23 mouse cellular contexts compared by ENCODE assay signal in the genomic region with DNA sequence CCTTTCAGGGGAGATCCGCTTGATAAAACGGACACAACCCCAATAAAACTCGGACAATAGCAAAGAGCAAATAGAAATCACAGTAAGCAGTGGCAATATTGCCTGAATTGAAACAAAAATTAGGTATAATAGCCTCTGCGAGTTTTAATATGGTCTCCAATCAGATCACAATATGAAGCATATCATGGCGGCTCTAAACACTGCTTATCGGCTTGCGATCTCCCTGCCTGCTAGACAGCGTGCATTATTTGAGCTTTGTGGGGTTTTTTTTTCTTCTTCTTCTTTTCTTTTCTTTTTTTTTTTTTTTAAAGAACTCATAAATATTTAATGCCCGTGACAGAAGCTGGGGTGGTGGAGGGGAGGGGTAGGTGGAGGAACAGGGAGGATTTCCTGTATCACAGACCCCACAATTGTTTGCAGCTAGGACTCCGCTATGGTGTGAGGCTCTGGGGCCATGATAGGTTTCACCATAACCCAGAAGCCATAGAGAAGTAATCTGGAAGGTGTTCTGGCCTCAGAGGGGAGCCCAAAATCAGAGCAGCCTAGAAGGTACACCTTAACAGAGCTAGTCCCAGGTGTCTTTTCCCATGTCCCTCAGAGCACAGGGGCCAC.
A peak's percentile ranks its signal among the peaks of the same experiment; 100 is the strongest.
DNase-seq lines count a peak whose midpoint lies in the region; ATAC-seq lines count a peak whose summit lies in the region.
"Had no signal": no experiment of that assay in that cellular context is flagged by ENCODE, and none has a peak within 500 bp of the region (broad histone marks: within the 10 kb centered on the region; RNA-seq: fewer than 3 reads in every experiment).

No protein-coding gene starts in this region.

- H3K4me1 ChIP-seq in hindbrain, embryonic 10.5 days (replicated peaks), result peaks cover 31% of the 10 kb centered on the region
- H3K4me1 ChIP-seq in hindbrain, embryonic 12.5 days, result peaks cover 20% of the 10 kb centered on the region
- peaks cover 28% of the 10 kb centered on the region for H3K4me1 ChIP-seq in midbrain, embryonic 10.5 days
- H3K4me1 ChIP-seq in midbrain, embryonic 16.5 days (ENCODE audit: control insufficient read depth, insufficient read depth, low read length), result peaks cover 10% of the 10 kb centered on the region
- H3K4me1 ChIP-seq: heart, embryonic 10.5 days; intestine, embryonic 15.5 days; limb, embryonic 15.5 days had no signal

- H3K9me3 ChIP-seq in hindbrain, embryonic 10.5 days, result no peaks in the 10 kb centered on the region
- no peaks in the 10 kb centered on the region for H3K9me3 ChIP-seq in hindbrain, embryonic 12.5 days (replicated peaks)
- H3K9me3 ChIP-seq in midbrain, embryonic 10.5 days (replicated peaks), result no peaks in the 10 kb centered on the region
- H3K9me3 ChIP-seq in midbrain, embryonic 16.5 days (replicated peaks; ENCODE audit: control insufficient read depth, low read length, poor library complexity, severe bottlenecking), result no peaks in the 10 kb centered on the region
- H3K9me3 ChIP-seq: heart, embryonic 10.5 days; intestine, embryonic 15.5 days; limb, embryonic 15.5 days; neural tube, embryonic 12.5 days had no signal

- peak overlapping the region; percentile 27 for H3K4me3 ChIP-seq in hindbrain, embryonic 10.5 days
- no peak overlapping the region for H3K4me3 ChIP-seq in hindbrain, embryonic 12.5 days
- peak overlapping the region; percentile 36 for H3K4me3 ChIP-seq in midbrain, embryonic 10.5 days
- peak overlapping the region; percentile 15; the same call in 1 of the 2 replicates for H3K4me3 ChIP-seq in midbrain, embryonic 16.5 days (ENCODE audit: low read depth, low read length)
- H3K4me3 ChIP-seq: heart, embryonic 10.5 days; intestine, embryonic 15.5 days; limb, embryonic 15.5 days; neural tube, embryonic 12.5 days had no signal

- ATAC-seq in hindbrain, embryonic 12.5 days (ENCODE audit: low FRiP score), result peak; percentile 45; the same call in 1 of the 2 replicates
- no peak for ATAC-seq in midbrain, embryonic 16.5 days
- ATAC-seq: forebrain, postnatal 0 days; intestine, embryonic 15.5 days had no signal

- peaks cover 26% of the 10 kb centered on the region; the same call in 1 of the 2 replicates for H3K27me3 ChIP-seq in hindbrain, embryonic 10.5 days (ENCODE audit: insufficient read depth, poor library complexity, severe bottlenecking)
- H3K27me3 ChIP-seq in hindbrain, embryonic 12.5 days, result no peaks in the 10 kb centered on the region; the same call in none of the 2 replicates
- peaks cover 6% of the 10 kb centered on the region; the same call in 1 of the 2 replicates for H3K27me3 ChIP-seq in midbrain, embryonic 10.5 days (ENCODE audit: low read depth, poor library complexity, severe bottlenecking)
- no peaks in the 10 kb centered on the region for H3K27me3 ChIP-seq in midbrain, embryonic 16.5 days (ENCODE audit: control insufficient read depth, insufficient read depth, low read depth, low read length)
- H3K27me3 ChIP-seq: intestine, embryonic 15.5 days; limb, embryonic 15.5 days had no signal

- H3K27ac ChIP-seq in hindbrain, embryonic 10.5 days, result peak overlapping the region; percentile 76
- H3K27ac ChIP-seq in hindbrain, embryonic 12.5 days, result 0 out of 2 replicates have a peak overlapping the region, but pooled peaks have one; percentile 12
- H3K27ac ChIP-seq in midbrain, embryonic 10.5 days (replicated peaks), result peak overlapping the region; percentile 79
- peak overlapping the region; percentile 33; the same call in 1 of the 2 replicates for H3K27ac ChIP-seq in midbrain, embryonic 16.5 days (ENCODE audit: low read length)
- H3K27ac ChIP-seq: heart, embryonic 10.5 days; intestine, embryonic 15.5 days; limb, embryonic 15.5 days; liver, embryonic 14.5 days; neural tube, embryonic 12.5 days had no signal

- no peak overlapping the region for H3K9ac ChIP-seq in hindbrain, embryonic 12.5 days
- H3K9ac ChIP-seq in midbrain, embryonic 16.5 days (ENCODE audit: low read depth, low read length), result 0 out of 2 replicates have a peak overlapping the region, but pooled peaks have one; percentile 17
- H3K9ac ChIP-seq: forebrain, postnatal 0 days; intestine, embryonic 15.5 days; limb, embryonic 15.5 days; liver, embryonic 14.5 days; lung, embryonic 14.5 days; neural tube, embryonic 12.5 days had no signal

- WGBS in hindbrain, embryonic 10.5 days, result 42% methylated on average over 10 of the region's 10 CpGs
- WGBS in hindbrain, embryonic 12.5 days, result 43% methylated on average over 10 of the region's 10 CpGs
- 54% methylated on average over 10 of the region's 10 CpGs for WGBS in midbrain, embryonic 10.5 days
- 15% methylated on average over 10 of the region's 10 CpGs for WGBS in midbrain, embryonic 16.5 days

- peak overlapping the region; percentile 39 for H3K4me2 ChIP-seq in hindbrain, embryonic 12.5 days (replicated peaks)
- H3K4me2 ChIP-seq in midbrain, embryonic 16.5 days (ENCODE audit: low read length), result peak overlapping the region; percentile 42
- H3K4me2 ChIP-seq: intestine, embryonic 15.5 days; limb, embryonic 15.5 days; lung, embryonic 14.5 days; neural tube, embryonic 12.5 days had no signal

- DNase-seq in hindbrain, embryonic 10.5 days (ENCODE audit: low spot score), result peak; percentile 21
- peak; percentile 24 for DNase-seq in midbrain, embryonic 10.5 days (ENCODE audit: low spot score)
- no peak for DNase-seq in retina, postnatal 1 day
- DNase-seq in urinary bladder, adult 2 months (ENCODE audit: low spot score), result no peak
- no peak for DNase-seq in heart, adult 9 months (ENCODE audit: low spot score in 2 of 2)
- DNase-seq: adrenal gland, adult 8-10 months; cerebellum, adult 18-20 months; cerebellum, postnatal 14 days; forebrain, postnatal 0 days; heart, postnatal 4 days; kidney, adult 8-10 months; kidney, postnatal 10 days; left cerebral cortex, postnatal 4 days; lung, embryonic 14.5 days; right cerebral cortex, postnatal 25 days; thymus, postnatal 4 days had no signal

- no peaks in the 10 kb centered on the region for H3K36me3 ChIP-seq in hindbrain, embryonic 10.5 days
- no peaks in the 10 kb centered on the region for H3K36me3 ChIP-seq in hindbrain, embryonic 12.5 days
- H3K36me3 ChIP-seq in midbrain, embryonic 10.5 days, result no peaks in the 10 kb centered on the region
- no peaks in the 10 kb centered on the region for H3K36me3 ChIP-seq in midbrain, embryonic 16.5 days (ENCODE audit: control insufficient read depth, insufficient read depth, low read length)
- H3K36me3 ChIP-seq: heart, embryonic 10.5 days; intestine, embryonic 15.5 days; limb, embryonic 15.5 days; neural tube, embryonic 12.5 days had no signal

Comparison
In these comparisons a context has a peak if more than half of its experiments do, and no peak if none do; other contexts are left out.
1. DNase-seq: peak in hindbrain, embryonic 10.5 days (single experiment) and midbrain, embryonic 10.5 days (single experiment); none in retina, postnatal 1 day (single experiment), urinary bladder, adult 2 months (single experiment) and heart, adult 9 months (0 of 2).
2. H3K27ac ChIP-seq: peak in every context shown above with its lines; median percentile 79 in midbrain, embryonic 10.5 days; 76 in hindbrain, embryonic 10.5 days; 33 in midbrain, embryonic 16.5 days; 12 in hindbrain, embryonic 12.5 days.